Mouse (Mus musculus): ENCODE measurements around the gene Cox17. TPM values are rescaled to one million over a fixed set of nuclear protein-coding genes. Genes with fewer than 3 reads are reported as not detected.

Cox17 gene
- total RNA-seq (2023), result 10 to 100 TPM; 77.5 to 79.5 TPM

DNA sequence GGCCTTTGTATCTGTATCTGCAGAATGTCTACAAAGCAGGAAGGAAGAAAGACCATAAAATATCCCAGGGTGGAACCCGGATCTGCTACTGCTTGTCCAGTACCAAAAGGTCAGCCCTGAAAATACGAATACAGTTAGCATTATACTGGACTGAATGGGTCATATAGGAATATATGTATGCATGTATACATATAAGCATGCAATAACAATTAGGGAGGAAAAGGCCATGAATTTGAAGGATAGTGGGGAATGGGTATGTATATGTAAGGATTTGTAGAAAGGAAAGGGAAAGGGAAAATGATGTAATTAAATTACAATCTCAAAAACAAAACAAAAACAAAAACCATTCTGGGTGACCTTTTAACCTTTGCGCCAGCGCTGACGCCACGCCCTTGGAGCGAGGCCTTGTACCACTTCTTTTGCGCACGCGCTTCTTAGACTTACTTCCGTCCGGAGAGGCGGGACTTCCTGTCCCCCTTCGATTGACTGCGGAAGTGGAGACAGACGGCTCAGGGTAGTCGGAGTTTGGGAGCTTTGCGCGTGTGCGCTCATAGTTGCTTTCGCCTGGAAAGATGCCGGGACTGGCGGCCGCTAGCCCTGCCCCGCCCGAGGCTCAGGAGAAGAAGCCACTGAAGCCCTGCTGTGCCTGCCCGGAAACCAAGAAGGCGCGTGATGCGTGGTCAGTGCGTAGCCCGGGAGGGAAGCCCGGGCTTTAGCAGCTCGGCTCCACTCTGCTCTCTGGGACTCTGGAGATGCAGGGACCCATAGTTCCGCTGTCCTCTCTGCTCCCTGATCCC lies at the start of gene Cox17, which contains the start of gene Gm21987:
Gene Cox17 (plus strand): TSS at position 463 of the 797 bp plus-strand sequence.
Gene Gm21987 (plus strand): TSS at position 512 of the 797 bp plus-strand sequence.

GRCm38 (mm10) chr16:38341396-38342324 lies 5.1 kb upstream of the Cox17 start, which contains the start of gene Maats1:
TSS of gene Maats1 (minus strand) at chr16:38342143.

GRCm38 (mm10) chr16:38361933-38362332 lies 15.1 kb downstream of the Cox17 start, which contains the start of gene Popdc2:
TSS of gene Popdc2 (plus strand) at chr16:38362209.

Other genes starting within 250 kb of the Cox17 start
- not detected for gene Nr1i2, start 52.2 kb upstream of the Cox17 start, total RNA-seq (2023)
- under 1 TPM in 1 of 2 experiments, not detected in 1; 0.27 TPM for gene Maats1, start 4.8 kb upstream of the Cox17 start, total RNA-seq (2023)
- not detected for gene Gm21987, start within 50 bp of the Cox17 start, total RNA-seq (2023)
- gene Popdc2, start 15.2 kb downstream of the Cox17 start, total RNA-seq (2023), result 1 to 10 TPM in 1 of 2 experiments, under 1 TPM in 1; 0.22 to 1.1 TPM
- gene Pla1a, start 86.2 kb downstream of the Cox17 start, total RNA-seq (2023), result not detected
- gene Adprh, start 105.7 kb downstream of the Cox17 start, total RNA-seq (2023), result 10 to 100 TPM; 40.9 to 43.8 TPM
- gene Cd80, start 108.6 kb downstream of the Cox17 start, total RNA-seq (2023), result 10 to 100 TPM; 26.6 to 28.0 TPM
- gene Timmdc1, start 175.7 kb downstream of the Cox17 start, total RNA-seq (2023), result 10 to 100 TPM in 1 of 2 experiments, 1 to 10 TPM in 1; 9.3 to 11.1 TPM
- gene Poglut1, start 203.3 kb downstream of the Cox17 start, total RNA-seq (2023), result 1 to 10 TPM; 8.3 to 8.9 TPM
- 10 to 100 TPM; 38.1 to 46.8 TPM for gene Tmem39a, start 211.7 kb downstream of the Cox17 start, total RNA-seq (2023)

Data from neutrophil, adult 59 days (primary cell).